Mouse (Mus musculus) gastrocnemius, postnatal 36 days (tissue): ENCODE results near the gene Srsf1. TPM values are rescaled to one million over a fixed set of nuclear protein-coding genes. Genes with fewer than 3 reads are reported as not detected.

Experiments
- total RNA-seq, 2 experiments: library from RNA; stranded (reverse); gene quantifications; 2 replicates each; pipeline ENCODE4 v1.2.3; 2021

The Srsf1 gene
- total RNA-seq, 2 experiments from 2014 or later = 54.4 to 60.2 TPM

Other genes starting within 250 kb of the Srsf1 start
- gene Lpo, start 219.1 kb upstream of the Srsf1 start, total RNA-seq = not detected
- gene Mks1, start 194.2 kb upstream of the Srsf1 start, total RNA-seq = 1 to 10 TPM; 1.3 to 1.8 TPM
- gene Epx, start 171.8 kb upstream of the Srsf1 start, total RNA-seq = not detected
- not detected for gene Olfr462, start 155.1 kb upstream of the Srsf1 start, total RNA-seq
- not detected for gene Olfr463, start 150.0 kb upstream of the Srsf1 start, total RNA-seq
- not detected for gene Olfr464, start 126.4 kb upstream of the Srsf1 start, total RNA-seq
- gene Dynll2, start 59.8 kb upstream of the Srsf1 start, total RNA-seq = 100 to 1,000 TPM; 157 to 161 TPM
- gene Vezf1, start 20.9 kb downstream of the Srsf1 start, total RNA-seq = 10 to 100 TPM; 50.0 to 71.2 TPM
- 10 to 100 TPM; 80.3 to 96.9 TPM for gene Cuedc1, start 50.7 kb downstream of the Srsf1 start, total RNA-seq
- 100 to 1,000 TPM; 123 to 140 TPM for gene Mrps23, start 157.0 kb downstream of the Srsf1 start, total RNA-seq
- gene Ccdc182, start 246.7 kb downstream of the Srsf1 start, total RNA-seq = not detected